Mouse (Mus musculus): ENCODE results near the gene Esrrg.

DNA sequence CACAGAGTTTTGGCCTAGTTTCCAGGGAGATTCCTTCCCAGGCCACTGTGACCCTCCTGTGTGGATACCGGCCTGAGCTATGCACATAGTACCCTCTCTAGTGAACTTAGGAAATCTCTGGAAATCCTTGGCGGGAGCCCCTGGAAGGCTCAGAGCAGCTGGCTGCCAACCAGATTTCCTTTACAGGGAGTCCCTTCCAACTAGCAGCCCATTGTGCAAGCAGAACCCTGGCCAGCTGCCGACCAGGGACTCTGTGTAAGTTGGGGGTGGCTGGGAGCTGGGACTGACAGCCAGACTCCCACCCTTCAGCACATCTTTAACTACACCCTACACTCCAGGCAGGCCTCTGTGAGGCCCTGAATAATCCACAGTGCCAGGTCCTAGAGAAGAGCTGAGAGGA, 509.5 kb downstream of the Esrrg start:
- TF ChIP-seq CTCF (IDR thresholded peaks at IDR 0.05; ENCODE audit: insufficient read depth, low read depth, low read length) (no peak), POLR2A (IDR thresholded peaks at IDR 0.05; ENCODE audit: insufficient read depth, low read depth, low read length) (no peak)
